Mouse (Mus musculus) ES-Bruce4 (cell line): ENCODE measurements around the gene Plpp1.

Experiments
- CTCF ChIP-seq: IDR thresholded peaks from one replicate; pipeline ENCODE4 v1.8.1; 2011; ENCODE audit warnings: low read depth, low read length
- POLR2A ChIP-seq: IDR thresholded peaks from one replicate; pipeline ENCODE4 v1.8.1; 2011; ENCODE audit warnings: low read length; ENCODE audit not compliant: insufficient read depth

DNA sequence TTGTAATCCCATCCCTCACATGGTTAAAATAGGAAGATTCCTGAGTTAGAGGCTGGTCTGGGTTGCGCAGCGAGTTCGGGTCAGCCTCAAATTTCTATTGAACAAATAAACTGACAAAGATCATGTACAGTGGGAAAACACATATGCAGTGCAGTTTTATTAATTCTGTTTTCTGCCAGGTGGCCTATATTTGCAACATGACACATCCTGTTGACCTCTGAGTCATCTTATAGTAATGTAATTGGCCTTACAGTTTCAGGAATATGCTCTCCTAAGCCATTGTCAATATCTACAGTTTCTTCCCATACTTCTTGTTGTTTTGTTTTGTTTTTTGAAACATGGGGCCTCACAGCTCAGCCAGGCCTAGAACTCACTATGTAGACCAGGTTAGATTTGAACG lies 3.1 kb downstream of the Plpp1 start:
- TF ChIP-seq CTCF: no peak
- TF ChIP-seq POLR2A: no peak
